Mouse (Mus musculus): ENCODE data around the gene Pakap. TPM values are rescaled to one million over a fixed set of nuclear protein-coding genes. Genes with fewer than 3 reads are reported as not detected.
A peak's percentile ranks its signal among the peaks of the same experiment; 100 is the strongest.

The Pakap gene
- polyA plus RNA-seq (2015; fragmentation: Nextera tagmentation; extraction: Ambion mirVana) = 16.9 and 17.8 TPM in 2 replicates

GRCm38 (mm10) chr4:57567666-57568206 lies at the start of gene Pakap:
TSS of gene Pakap (plus strand) at chr4:57568179.
- peak; percentile 87 for ATAC-seq (replicated peaks; ENCODE audit: low FRiP score)
- under 1% methylated on average over 49 of the region's 51 CpGs for WGBS
- Histone ChIP-seq H3K36me3 (no peaks in the 10 kb centered on the region), H3K4me1 (peaks cover 14% of the 10 kb centered on the region; the same call in 1 of the 2 replicates), H3K9me3 (replicated peaks) (no peaks in the 10 kb centered on the region), H3K4me2 (peak within 1 kb of the TSS; percentile 97), H3K27ac (peak within 1 kb of the TSS; percentile 34), H3K9ac (peak within 1 kb of the TSS; percentile 56), H3K27me3 (peaks cover 38% of the 10 kb centered on the region), H3K4me3 (replicated peaks) (peak within 1 kb of the TSS; percentile 61)

DNA sequence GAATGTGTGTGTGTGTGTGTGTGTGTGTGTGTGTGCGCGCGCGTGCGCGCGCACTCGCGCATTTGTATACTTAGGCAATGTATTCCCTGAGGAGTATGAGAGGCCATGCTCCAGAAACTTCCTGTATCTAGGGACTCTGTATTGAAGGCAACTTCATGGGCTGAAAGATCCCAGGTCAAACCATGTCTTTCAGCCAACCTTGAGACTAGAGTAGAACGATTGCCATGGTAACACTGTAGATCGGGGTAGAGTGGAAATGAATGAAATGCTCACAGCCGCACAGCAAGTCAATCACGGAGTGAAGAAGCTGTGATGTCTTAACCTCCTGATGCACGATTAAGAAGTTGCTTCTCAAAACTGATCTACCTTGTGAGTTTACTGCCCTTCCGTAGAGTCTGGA lies 44.5 kb upstream of the Pakap start:
- no peak for ATAC-seq (replicated peaks; ENCODE audit: low FRiP score)
- no peak overlapping the region for H3K27ac ChIP-seq
- no peak overlapping the region for H3K4me3 ChIP-seq (replicated peaks)
- no peak overlapping the region for H3K9ac ChIP-seq
- no peaks in the 10 kb centered on the region for H3K36me3 ChIP-seq
- 97% methylated on average over 15 of the region's 15 CpGs for WGBS
- H3K9me3 ChIP-seq (replicated peaks) = no peaks in the 10 kb centered on the region
- peaks cover 8% of the 10 kb centered on the region for H3K27me3 ChIP-seq
- no peak overlapping the region for H3K4me2 ChIP-seq
- no peaks in the 10 kb centered on the region for H3K4me1 ChIP-seq

GRCm38 (mm10) chr4:57524461-57524860 lies 43.5 kb upstream of the Pakap start:
- Histone ChIP-seq H3K4me2 (no peak overlapping the region), H3K9ac (no peak overlapping the region), H3K27ac (no peak overlapping the region), H3K36me3 (no peaks in the 10 kb centered on the region), H3K9me3 (replicated peaks) (no peaks in the 10 kb centered on the region), H3K4me3 (replicated peaks) (no peak overlapping the region), H3K27me3 (peaks cover 7% of the 10 kb centered on the region), H3K4me1 (no peaks in the 10 kb centered on the region)
- WGBS = 65% methylated on average over 3 of the region's 3 CpGs
- no peak for ATAC-seq (replicated peaks; ENCODE audit: low FRiP score)

GRCm38 (mm10) chr4:57525221-57526011 lies 42.6 kb upstream of the Pakap start:
- ATAC-seq (replicated peaks; ENCODE audit: low FRiP score) = no peak
- Histone ChIP-seq H3K27me3 (no peaks in the 10 kb centered on the region), H3K9me3 (replicated peaks) (no peaks in the 10 kb centered on the region), H3K4me1 (no peaks in the 10 kb centered on the region), H3K27ac (no peak overlapping the region), H3K4me2 (no peak overlapping the region), H3K36me3 (no peaks in the 10 kb centered on the region), H3K4me3 (replicated peaks) (no peak overlapping the region), H3K9ac (no peak overlapping the region)
- WGBS = 82% methylated on average over 9 of the region's 9 CpGs

GRCm38 (mm10) chr4:57528296-57528695 lies 39.7 kb upstream of the Pakap start:
- Histone ChIP-seq H3K9ac (no peak overlapping the region), H3K4me3 (replicated peaks) (no peak overlapping the region), H3K9me3 (replicated peaks) (no peaks in the 10 kb centered on the region), H3K4me1 (no peaks in the 10 kb centered on the region), H3K27me3 (no peaks in the 10 kb centered on the region), H3K4me2 (no peak overlapping the region), H3K36me3 (no peaks in the 10 kb centered on the region), H3K27ac (no peak overlapping the region)
- no peak for ATAC-seq (replicated peaks; ENCODE audit: low FRiP score)

- WGBS = 81% methylated on average over 6 of the region's 6 CpGs
- H3K4me3 ChIP-seq (replicated peaks) = no peak overlapping the region
- no peak overlapping the region for H3K9ac ChIP-seq
- H3K27ac ChIP-seq = no peak overlapping the region
- 0 out of 2 replicates have a peak, but pooled peaks cover 3% of the 10 kb centered on the region for H3K4me1 ChIP-seq
- ATAC-seq (replicated peaks; ENCODE audit: low FRiP score) = no peak
- no peaks in the 10 kb centered on the region for H3K36me3 ChIP-seq
- no peaks in the 10 kb centered on the region for H3K9me3 ChIP-seq (replicated peaks)
- no peaks in the 10 kb centered on the region for H3K27me3 ChIP-seq
- no peak overlapping the region for H3K4me2 ChIP-seq
Observed at GRCm38 (mm10) chr4:57533686-57534085, 34.3 kb upstream of the Pakap start.

- no peak overlapping the region for H3K4me3 ChIP-seq (replicated peaks)
- no peaks in the 10 kb centered on the region for H3K36me3 ChIP-seq
- WGBS = 64% methylated on average over 6 of the region's 6 CpGs
- 0 out of 2 replicates have a peak, but pooled peaks cover 3% of the 10 kb centered on the region for H3K4me1 ChIP-seq
- H3K4me2 ChIP-seq = no peak overlapping the region
- no peaks in the 10 kb centered on the region for H3K27me3 ChIP-seq
- ATAC-seq (replicated peaks; ENCODE audit: low FRiP score) = no peak
- no peak overlapping the region for H3K27ac ChIP-seq
- H3K9me3 ChIP-seq (replicated peaks) = no peaks in the 10 kb centered on the region
- H3K9ac ChIP-seq = no peak overlapping the region
Observed at GRCm38 (mm10) chr4:57534232-57534631, 33.7 kb upstream of the Pakap start.

GRCm38 (mm10) chr4:57535087-57535486 lies 32.9 kb upstream of the Pakap start:
- no peak for ATAC-seq (replicated peaks; ENCODE audit: low FRiP score)
- H3K4me3 ChIP-seq (replicated peaks) = no peak overlapping the region
- 90% methylated on average over 4 of the region's 4 CpGs for WGBS
- no peaks in the 10 kb centered on the region for H3K9me3 ChIP-seq (replicated peaks)
- H3K4me2 ChIP-seq = no peak overlapping the region
- H3K27ac ChIP-seq = no peak overlapping the region
- H3K27me3 ChIP-seq = no peaks in the 10 kb centered on the region
- H3K9ac ChIP-seq = no peak overlapping the region
- no peaks in the 10 kb centered on the region for H3K36me3 ChIP-seq
- H3K4me1 ChIP-seq = 0 out of 2 replicates have a peak, but pooled peaks cover 3% of the 10 kb centered on the region

DNA sequence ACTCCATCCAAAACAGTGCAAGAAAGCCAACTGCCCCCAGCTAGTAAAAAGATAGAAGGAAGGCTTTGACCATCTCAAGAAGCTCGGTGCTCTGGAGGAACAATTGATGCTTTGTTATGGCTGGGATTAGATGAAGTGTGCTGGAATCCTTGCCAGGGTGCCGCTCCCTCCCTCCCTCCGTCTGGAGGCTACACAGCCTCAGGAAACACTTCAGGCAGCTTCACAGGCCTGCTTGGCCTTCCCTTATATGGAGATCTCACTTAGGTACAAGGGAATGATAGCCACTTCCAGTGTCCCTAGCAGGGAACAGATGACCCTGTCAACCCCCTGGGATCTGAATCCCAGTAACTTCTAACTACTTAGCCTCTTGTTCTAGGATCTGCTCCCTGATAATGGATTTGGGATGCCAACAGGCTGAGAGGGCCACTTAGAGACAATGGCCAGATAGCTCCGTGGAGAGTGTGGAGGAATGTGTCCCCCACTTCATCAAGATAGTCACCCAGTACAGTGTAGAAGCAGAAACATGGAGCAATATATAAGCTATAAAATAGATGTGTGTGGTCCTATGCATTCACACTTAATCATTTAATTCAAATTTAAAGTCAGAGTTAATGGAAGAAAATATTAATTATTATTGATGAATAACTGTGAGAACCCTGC lies 29.8 kb upstream of the Pakap start:
- Histone ChIP-seq H3K27me3 (no peaks in the 10 kb centered on the region), H3K27ac (no peak overlapping the region), H3K4me2 (no peak overlapping the region), H3K9me3 (replicated peaks) (no peaks in the 10 kb centered on the region), H3K9ac (no peak overlapping the region), H3K36me3 (no peaks in the 10 kb centered on the region), H3K4me3 (replicated peaks) (no peak overlapping the region), H3K4me1 (peaks cover 4% of the 10 kb centered on the region; the same call in 1 of the 2 replicates)
- ATAC-seq (replicated peaks; ENCODE audit: low FRiP score) = no peak
- 40% methylated on average over 4 of the region's 4 CpGs for WGBS

DNA sequence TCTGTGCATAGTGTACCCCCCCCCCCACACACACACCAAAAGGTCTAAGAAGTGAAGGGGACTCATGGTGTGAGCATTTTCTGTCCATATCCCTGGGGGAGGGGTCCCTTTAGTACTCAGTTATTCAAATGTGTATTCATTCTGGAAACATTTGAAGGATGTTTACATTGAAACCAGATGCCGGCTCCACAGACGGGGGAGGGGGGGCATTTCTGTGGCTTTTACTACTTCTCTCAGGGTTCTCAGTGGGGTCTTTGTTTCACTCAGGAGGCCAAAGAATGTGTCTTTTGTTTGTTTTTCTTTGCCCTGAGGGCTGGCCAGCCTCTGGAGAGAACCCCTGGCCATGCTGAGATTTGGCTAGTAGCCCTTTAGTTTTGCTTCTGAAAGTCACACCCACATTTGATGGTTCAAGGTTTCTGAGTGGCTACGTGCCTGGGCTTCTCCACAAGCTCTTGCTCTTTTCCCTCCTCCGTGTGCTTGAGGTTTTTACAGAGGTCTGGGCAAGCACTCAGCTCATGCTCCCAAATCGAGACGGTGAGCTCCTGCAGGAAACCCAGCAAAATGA lies 24.2 kb upstream of the Pakap start:
- H3K4me2 ChIP-seq = peak overlapping the region; percentile 30
- peak; percentile 77 for ATAC-seq (replicated peaks; ENCODE audit: low FRiP score)
- peak overlapping the region; percentile 67 for H3K27ac ChIP-seq
- H3K27me3 ChIP-seq = no peaks in the 10 kb centered on the region
- no peak overlapping the region for H3K9ac ChIP-seq
- WGBS = under 1% methylated on average over 6 of the region's 6 CpGs
- no peaks in the 10 kb centered on the region for H3K36me3 ChIP-seq
- no peak overlapping the region for H3K4me3 ChIP-seq (replicated peaks)
- H3K4me1 ChIP-seq = peaks cover 17% of the 10 kb centered on the region
- H3K9me3 ChIP-seq (replicated peaks) = no peaks in the 10 kb centered on the region

GRCm38 (mm10) chr4:57547785-57548184 lies 20.2 kb upstream of the Pakap start:
- no peak overlapping the region for H3K27ac ChIP-seq
- no peak overlapping the region for H3K4me2 ChIP-seq
- no peak overlapping the region for H3K4me3 ChIP-seq (replicated peaks)
- H3K9me3 ChIP-seq (replicated peaks) = no peaks in the 10 kb centered on the region
- H3K36me3 ChIP-seq = no peaks in the 10 kb centered on the region
- peaks cover 24% of the 10 kb centered on the region for H3K4me1 ChIP-seq
- no peak overlapping the region for H3K9ac ChIP-seq
- no peaks in the 10 kb centered on the region for H3K27me3 ChIP-seq
- WGBS = 63% methylated on average over 7 of the region's 7 CpGs
- ATAC-seq (replicated peaks; ENCODE audit: low FRiP score) = no peak

GRCm38 (mm10) chr4:57550216-57550615 lies 17.8 kb upstream of the Pakap start:
- ATAC-seq (replicated peaks; ENCODE audit: low FRiP score) = no peak
- Histone ChIP-seq H3K4me3 (replicated peaks) (no peak overlapping the region), H3K27ac (no peak overlapping the region), H3K9ac (no peak overlapping the region), H3K4me2 (no peak overlapping the region), H3K4me1 (peaks cover 11% of the 10 kb centered on the region), H3K36me3 (no peaks in the 10 kb centered on the region), H3K27me3 (no peaks in the 10 kb centered on the region), H3K9me3 (replicated peaks) (no peaks in the 10 kb centered on the region)
- WGBS = 10% methylated on average over 1 of the region's 1 CpGs

Measured in kidney, embryonic 15.5 days (tissue).